Mouse (Mus musculus): ENCODE results near the gene Cx3cr1. TPM values are rescaled to one million over a fixed set of nuclear protein-coding genes. Genes with fewer than 3 reads are reported as not detected.
A peak's percentile ranks its signal among the peaks of the same experiment; 100 is the strongest.

The Cx3cr1 gene
- polyA plus RNA-seq, 1 experiment, result 10.9 TPM

- TF ChIP-seq CTCF (IDR thresholded peaks at IDR 0.05; ENCODE audit: insufficient read depth, low read length) (0 out of 2 replicates have a peak, but pooled peaks have one; percentile 8), POLR2A (IDR thresholded peaks at IDR 0.05; ENCODE audit: borderline replicate concordance, extremely low read depth, low read depth, low read length) (no peak)
- H3K4me1 ChIP-seq (ENCODE audit: control insufficient read depth, insufficient read depth, low read length), result peaks cover 38% of the 10 kb centered on the region
- WGBS, result 85% methylated on average over 5 of the region's 5 CpGs
- H3K4me3 ChIP-seq (replicated peaks; ENCODE audit: extremely low read depth, low read depth, low read length), result no peak overlapping the region
- DNase-seq, result no peak
Observed at GRCm38 (mm10) chr9:119974609-119975008, 95.1 kb downstream of the Cx3cr1 start.

GRCm38 (mm10) chr9:119973869-119974520, 95.7 kb downstream of the Cx3cr1 start:
- Histone ChIP-seq H3K4me3 (replicated peaks; ENCODE audit: extremely low read depth, low read depth, low read length) (no peak overlapping the region), H3K4me1 (ENCODE audit: control insufficient read depth, insufficient read depth, low read length) (peaks cover 34% of the 10 kb centered on the region)
- TF ChIP-seq POLR2A (IDR thresholded peaks at IDR 0.05; ENCODE audit: borderline replicate concordance, extremely low read depth, low read depth, low read length) (no peak), CTCF (IDR thresholded peaks at IDR 0.05; ENCODE audit: insufficient read depth, low read length) (peak; percentile 65)
- 95% methylated on average over 27 of the region's 27 CpGs for WGBS
- DNase-seq, result no peak

- Histone ChIP-seq H3K4me3 (replicated peaks; ENCODE audit: extremely low read depth, low read depth, low read length) (no peak overlapping the region), H3K4me1 (ENCODE audit: control insufficient read depth, insufficient read depth, low read length) (peaks cover 28% of the 10 kb centered on the region)
- DNase-seq, result no peak
- TF ChIP-seq CTCF (IDR thresholded peaks at IDR 0.05; ENCODE audit: insufficient read depth, low read length), result no peak
- TF ChIP-seq POLR2A (IDR thresholded peaks at IDR 0.05; ENCODE audit: borderline replicate concordance, extremely low read depth, low read depth, low read length), result no peak
- WGBS, result 87% methylated on average over 23 of the region's 23 CpGs
Observed at GRCm38 (mm10) chr9:119973281-119973680, 96.4 kb downstream of the Cx3cr1 start.

GRCm38 (mm10) chr9:119972582-119972981, 97.1 kb downstream of the Cx3cr1 start:
- WGBS, result 68% methylated on average over 12 of the region's 12 CpGs
- Histone ChIP-seq H3K4me1 (ENCODE audit: control insufficient read depth, insufficient read depth, low read length) (peaks cover 21% of the 10 kb centered on the region), H3K4me3 (replicated peaks; ENCODE audit: extremely low read depth, low read depth, low read length) (no peak overlapping the region)
- DNase-seq, result no peak
- TF ChIP-seq CTCF (IDR thresholded peaks at IDR 0.05; ENCODE audit: insufficient read depth, low read length) (no peak), POLR2A (IDR thresholded peaks at IDR 0.05; ENCODE audit: borderline replicate concordance, extremely low read depth, low read depth, low read length) (no peak)

GRCm38 (mm10) chr9:119972166-119972565, 97.5 kb downstream of the Cx3cr1 start:
- 79% methylated on average over 10 of the region's 10 CpGs for WGBS
- peaks cover 17% of the 10 kb centered on the region for H3K4me1 ChIP-seq (ENCODE audit: control insufficient read depth, insufficient read depth, low read length)
- no peak for TF ChIP-seq POLR2A (IDR thresholded peaks at IDR 0.05; ENCODE audit: borderline replicate concordance, extremely low read depth, low read depth, low read length)
- no peak for TF ChIP-seq CTCF (IDR thresholded peaks at IDR 0.05; ENCODE audit: insufficient read depth, low read length)

GRCm38 (mm10) chr9:119970763-119971656, 98.7 kb downstream of the Cx3cr1 start:
- no peak for DNase-seq
- TF ChIP-seq CTCF (IDR thresholded peaks at IDR 0.05; ENCODE audit: insufficient read depth, low read length) (no peak), POLR2A (IDR thresholded peaks at IDR 0.05; ENCODE audit: borderline replicate concordance, extremely low read depth, low read depth, low read length) (no peak)
- Histone ChIP-seq H3K4me1 (ENCODE audit: control insufficient read depth, insufficient read depth, low read length) (peaks cover 10% of the 10 kb centered on the region), H3K4me3 (replicated peaks; ENCODE audit: extremely low read depth, low read depth, low read length) (no peak overlapping the region)
- 68% methylated on average over 7 of the region's 7 CpGs for WGBS

More at GRCm38 (mm10) chr9:119972166-119972565, 97.5 kb downstream of the Cx3cr1 start:
- DNase-seq, result no peak
- no peak overlapping the region for H3K4me3 ChIP-seq (replicated peaks; ENCODE audit: extremely low read depth, low read depth, low read length)

GRCm38 (mm10) chr9:119970221-119970620, 99.5 kb downstream of the Cx3cr1 start:
- Histone ChIP-seq H3K4me3 (replicated peaks; ENCODE audit: extremely low read depth, low read depth, low read length) (no peak overlapping the region), H3K4me1 (ENCODE audit: control insufficient read depth, insufficient read depth, low read length) (peaks cover 10% of the 10 kb centered on the region)
- DNase-seq, result peak; percentile 62
- no peak for TF ChIP-seq POLR2A (IDR thresholded peaks at IDR 0.05; ENCODE audit: borderline replicate concordance, extremely low read depth, low read depth, low read length)
- peak; percentile 40; the same call in 1 of the 2 replicates for TF ChIP-seq CTCF (IDR thresholded peaks at IDR 0.05; ENCODE audit: insufficient read depth, low read length)
- 29% methylated on average over 6 of the region's 6 CpGs for WGBS

GRCm38 (mm10) chr9:119969811-119970210, 99.9 kb downstream of the Cx3cr1 start:
- TF ChIP-seq CTCF (IDR thresholded peaks at IDR 0.05; ENCODE audit: insufficient read depth, low read length), result no peak
- no peak for TF ChIP-seq POLR2A (IDR thresholded peaks at IDR 0.05; ENCODE audit: borderline replicate concordance, extremely low read depth, low read depth, low read length)
- Histone ChIP-seq H3K4me1 (ENCODE audit: control insufficient read depth, insufficient read depth, low read length) (peaks cover 10% of the 10 kb centered on the region), H3K4me3 (replicated peaks; ENCODE audit: extremely low read depth, low read depth, low read length) (no peak overlapping the region)
- no peak for DNase-seq
- 71% methylated on average over 7 of the region's 7 CpGs for WGBS

- Histone ChIP-seq H3K4me3 (replicated peaks; ENCODE audit: extremely low read depth, low read depth, low read length) (no peak overlapping the region), H3K4me1 (ENCODE audit: control insufficient read depth, insufficient read depth, low read length) (peaks cover 13% of the 10 kb centered on the region)
- no peak for DNase-seq
- 89% methylated on average over 26 of the region's 26 CpGs for WGBS
- TF ChIP-seq CTCF (IDR thresholded peaks at IDR 0.05; ENCODE audit: insufficient read depth, low read length) (no peak), POLR2A (IDR thresholded peaks at IDR 0.05; ENCODE audit: borderline replicate concordance, extremely low read depth, low read depth, low read length) (no peak)
Observed at GRCm38 (mm10) chr9:119966221-119966910, 103.3 kb downstream of the Cx3cr1 start.

Measured in lung, adult 2 months (tissue).